Mouse (Mus musculus) lung, adult 2 months (tissue): Measurements from ENCODE around the gene 2010111I01Rik.

Experiments used
- CTCF ChIP-seq: fragments of 200-500 bp; IDR thresholded peaks from 2 replicates; pipeline ENCODE4 v1.5.1; 2011; ENCODE audit warnings: mild to moderate bottlenecking, low read length, control low read depth; ENCODE audit not compliant: insufficient read depth
- POLR2A ChIP-seq: fragments of 200-500 bp; IDR thresholded peaks from 2 replicates; pipeline ENCODE4 v1.6.1; 2011; ENCODE audit warnings: low read depth, mild to moderate bottlenecking, control low read depth, low read length, borderline replicate concordance; ENCODE audit errors: extremely low read depth

DNA sequence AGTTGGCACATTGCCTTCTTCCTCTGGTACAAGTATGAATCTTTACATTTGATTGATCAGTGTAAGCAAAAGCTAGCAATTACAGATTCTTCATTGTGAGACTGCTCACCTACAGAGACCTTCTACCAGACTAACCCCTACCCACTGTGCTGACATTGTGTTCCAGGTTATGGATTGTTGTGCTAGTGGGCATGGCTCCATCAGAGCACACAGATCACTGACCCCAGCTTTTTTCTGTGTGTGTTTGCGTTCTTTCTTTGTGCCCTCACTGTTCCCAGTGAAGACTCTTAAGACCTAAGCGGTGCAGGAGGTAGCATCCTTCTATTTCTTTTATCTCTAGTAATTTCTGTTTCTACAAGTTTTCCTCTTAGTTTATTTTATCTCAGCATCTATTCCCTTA is 32.1 kb downstream of the 2010111I01Rik start:
- TF ChIP-seq CTCF (no peak), POLR2A (no peak)
